In the genomic region with DNA sequence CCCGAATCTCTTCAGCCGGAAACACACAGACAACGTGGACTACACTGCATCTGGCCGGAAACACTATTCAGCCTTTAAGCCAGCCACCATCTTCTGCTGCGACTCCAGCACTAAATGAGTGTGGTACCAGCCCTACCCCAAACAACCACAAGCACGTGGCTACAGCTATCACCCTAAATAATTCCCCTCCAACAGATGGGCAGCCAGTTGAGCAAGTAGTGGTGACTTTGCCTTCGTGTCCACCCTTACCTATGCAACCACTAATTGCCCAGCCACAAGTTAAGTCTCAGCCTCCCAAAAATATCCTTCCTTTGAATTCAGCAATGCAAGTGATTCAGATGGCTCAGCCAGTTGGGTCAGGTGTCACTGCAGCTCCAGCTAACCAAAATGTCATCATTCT, we compare ENCODE assay signal across 26 mouse cellular contexts.
"Had no signal": no experiment of that assay in that cellular context is flagged by ENCODE, and none has a peak within 500 bp of the region (broad histone marks: within the 10 kb centered on the region; RNA-seq: fewer than 3 reads in every experiment).

No protein-coding gene starts in this region.

- H3K9ac ChIP-seq: forebrain, embryonic 15.5 days; forebrain, postnatal 0 days; heart, embryonic 13.5 days; heart, embryonic 15.5 days; hindbrain, embryonic 13.5 days; hindbrain, embryonic 15.5 days; kidney, embryonic 15.5 days; limb, embryonic 13.5 days; limb, embryonic 15.5 days; liver, embryonic 12.5 days had no signal

- ATAC-seq: forebrain, embryonic 15.5 days; forebrain, postnatal 0 days; hindbrain, postnatal 0 days; intestine, embryonic 16.5 days; liver, embryonic 12.5 days had no signal

- H3K27ac ChIP-seq: forebrain, embryonic 15.5 days; heart, embryonic 10.5 days; heart, embryonic 13.5 days; hindbrain, embryonic 13.5 days; hindbrain, embryonic 15.5 days; hindbrain, postnatal 0 days; kidney, embryonic 15.5 days; kidney, postnatal 0 days; limb, embryonic 13.5 days; limb, embryonic 15.5 days; liver, embryonic 12.5 days had no signal

- H3K9me3 ChIP-seq: forebrain, embryonic 15.5 days; heart, embryonic 10.5 days; heart, embryonic 13.5 days; heart, embryonic 15.5 days; hindbrain, embryonic 13.5 days; hindbrain, embryonic 15.5 days; kidney, embryonic 15.5 days; limb, embryonic 13.5 days; limb, embryonic 15.5 days; liver, embryonic 12.5 days had no signal

- H3K27me3 ChIP-seq: forebrain, embryonic 15.5 days; heart, embryonic 13.5 days; heart, embryonic 15.5 days; hindbrain, embryonic 13.5 days; hindbrain, embryonic 15.5 days; kidney, embryonic 15.5 days; limb, embryonic 13.5 days; limb, embryonic 15.5 days; liver, embryonic 12.5 days had no signal

- H3K4me2 ChIP-seq: forebrain, embryonic 15.5 days; heart, embryonic 13.5 days; heart, embryonic 15.5 days; hindbrain, embryonic 13.5 days; hindbrain, embryonic 15.5 days; kidney, embryonic 15.5 days; limb, embryonic 13.5 days; limb, embryonic 15.5 days; liver, embryonic 12.5 days had no signal

- H3K4me1 ChIP-seq: forebrain, embryonic 15.5 days; hindbrain, embryonic 13.5 days; hindbrain, embryonic 15.5 days; kidney, embryonic 15.5 days; limb, embryonic 13.5 days; limb, embryonic 15.5 days; liver, embryonic 12.5 days had no signal

- DNase-seq: forebrain, postnatal 0 days; gastrocnemius, postnatal 14 days; gastrocnemius, postnatal 36 days; heart, postnatal 10 days; heart, postnatal 36 days; kidney, adult 11 months; kidney, adult 2 months; kidney, adult 9 months; kidney, postnatal 14 days; kidney, postnatal 36 days; layer of hippocampus, adult 9-11 months; layer of hippocampus, postnatal 36 days; left cerebral cortex, postnatal 4 days had no signal

- H3K4me3 ChIP-seq: forebrain, embryonic 15.5 days; heart, embryonic 10.5 days; heart, embryonic 13.5 days; heart, embryonic 15.5 days; hindbrain, embryonic 13.5 days; hindbrain, embryonic 15.5 days; kidney, embryonic 15.5 days; limb, embryonic 13.5 days; limb, embryonic 15.5 days; liver, embryonic 12.5 days had no signal
